Mouse (Mus musculus) erythroblast, embryonic 14.5 days (primary cell): ENCODE results near the gene Gm2a. TPM values are rescaled to one million over a fixed set of nuclear protein-coding genes. Genes with fewer than 3 reads are reported as not detected.
A peak's percentile ranks its signal among the peaks of the same experiment; 100 is the strongest.

Experiments
- H3K27me3 ChIP-seq: 2 replicates; pipeline ENCODE4 v1.6.1; 2012; ENCODE audit warnings: inconsistent platforms; ENCODE audit not compliant: control insufficient read depth
- H3K36me3 ChIP-seq: 2 replicates; pipeline ENCODE4 v1.6.1; 2012; ENCODE audit warnings: mild to moderate bottlenecking, inconsistent platforms; ENCODE audit not compliant: control insufficient read depth
- H3K4me1 ChIP-seq: 2 replicates; pipeline ENCODE4 v1.6.1; 2012; ENCODE audit warnings: inconsistent platforms; ENCODE audit not compliant: control insufficient read depth
- H3K4me3 ChIP-seq: replicated peaks from 2 replicates; pipeline ENCODE3; 2012; ENCODE audit warnings: moderate library complexity, mild to moderate bottlenecking, inconsistent platforms
- H3K9me3 ChIP-seq: 2 replicates; pipeline ENCODE4 v1.6.1; 2012; ENCODE audit warnings: low read length, inconsistent platforms, mixed read lengths; ENCODE audit not compliant: control insufficient read depth
- GATA1 ChIP-seq: IDR thresholded peaks from 2 replicates; pipeline ENCODE4 v1.6.1; 2012; ENCODE audit warnings: low read length, inconsistent platforms, mixed read lengths
- TAL1 ChIP-seq: IDR thresholded peaks from 3 replicates; pipeline ENCODE4 v1.6.1; 2012; ENCODE audit warnings: low read length, inconsistent platforms, mixed read lengths
- polyA plus RNA-seq: library from polyadenylated mRNA; stranded (reverse); fragments of >175 nt; gene quantifications from 2 replicates; pipeline ENCODE4 v1.2.3, GENCODE M21; 2012

Gene Gm2a
- polyA plus RNA-seq, 1 experiment: 0.05 TPM

DNA sequence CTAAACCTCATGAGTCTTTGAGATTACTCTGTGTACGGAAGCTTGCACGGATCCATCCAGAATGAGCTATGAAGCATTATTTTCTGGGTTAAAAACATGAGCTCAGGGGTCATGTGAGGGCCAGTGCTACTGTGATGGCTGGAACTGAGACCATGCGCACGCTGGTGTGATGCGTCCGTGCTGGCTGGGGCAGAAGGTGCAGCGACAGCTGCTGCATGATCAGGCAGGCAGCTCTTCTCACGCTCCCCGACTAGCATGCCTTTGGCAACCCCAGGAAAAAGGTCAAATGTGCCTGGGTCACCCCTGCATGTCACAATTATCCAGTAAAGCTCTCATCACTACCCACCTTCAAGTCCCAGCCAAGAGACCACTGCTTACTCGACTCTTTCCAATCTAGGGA is 24.7 kb upstream of the Gm2a start:
- H3K9me3 ChIP-seq: no peaks in the 10 kb centered on the region
- peaks cover 2% of the 10 kb centered on the region for H3K4me1 ChIP-seq
- H3K4me3 ChIP-seq: no peak overlapping the region
- TF ChIP-seq TAL1 (no peak), GATA1 (no peak)
- H3K36me3 ChIP-seq: no peaks in the 10 kb centered on the region
- peaks cover 11% of the 10 kb centered on the region for H3K27me3 ChIP-seq

DNA sequence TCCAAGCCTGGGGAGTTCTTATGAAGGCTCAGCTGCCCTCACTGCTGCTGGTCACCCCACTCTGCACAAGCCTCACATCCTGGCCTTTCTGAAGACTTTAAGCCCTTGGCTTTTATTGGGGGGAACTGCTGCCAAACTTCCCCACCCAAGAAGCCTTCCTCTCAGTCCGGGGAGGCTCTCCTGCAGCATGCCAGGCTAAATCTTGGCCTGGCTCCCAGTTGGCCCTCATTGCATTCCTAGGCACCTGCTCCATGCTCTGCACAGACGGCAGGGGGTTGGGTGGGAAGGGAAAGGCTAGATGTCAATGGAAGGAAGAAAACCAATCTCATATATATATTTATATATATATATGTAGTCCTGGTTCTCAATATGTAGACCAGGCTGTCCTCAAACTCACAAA is 22.3 kb upstream of the Gm2a start:
- H3K9me3 ChIP-seq: no peaks in the 10 kb centered on the region
- TF ChIP-seq TAL1: no peak
- no peak for TF ChIP-seq GATA1
- no peaks in the 10 kb centered on the region for H3K36me3 ChIP-seq
- peaks cover 2% of the 10 kb centered on the region for H3K4me1 ChIP-seq
- no peak overlapping the region for H3K4me3 ChIP-seq
- H3K27me3 ChIP-seq: peaks cover 16% of the 10 kb centered on the region

DNA sequence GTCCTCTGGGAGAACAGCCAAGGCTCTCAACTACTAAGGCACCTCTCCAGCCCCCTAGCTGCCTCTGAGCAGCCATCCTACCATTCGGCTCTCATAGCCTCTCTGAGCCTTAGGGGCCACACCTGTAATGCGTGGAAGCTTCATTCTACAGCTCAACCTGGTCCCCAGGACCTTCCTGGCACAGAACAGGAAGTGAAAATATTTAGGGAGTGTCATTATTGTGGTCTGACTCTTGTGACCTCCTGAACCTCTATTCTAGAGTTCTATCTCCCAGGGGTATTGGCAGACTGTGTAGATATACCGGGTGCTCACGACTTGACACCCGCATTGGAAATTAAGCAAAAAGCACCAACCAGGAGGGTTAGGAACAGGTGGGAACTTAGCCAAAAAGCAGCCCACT is 21.7 kb upstream of the Gm2a start:
- peaks cover 2% of the 10 kb centered on the region for H3K4me1 ChIP-seq
- peaks cover 16% of the 10 kb centered on the region for H3K27me3 ChIP-seq
- H3K9me3 ChIP-seq: no peaks in the 10 kb centered on the region
- no peak overlapping the region for H3K4me3 ChIP-seq
- TF ChIP-seq TAL1 (no peak), GATA1 (no peak)
- no peaks in the 10 kb centered on the region for H3K36me3 ChIP-seq

DNA sequence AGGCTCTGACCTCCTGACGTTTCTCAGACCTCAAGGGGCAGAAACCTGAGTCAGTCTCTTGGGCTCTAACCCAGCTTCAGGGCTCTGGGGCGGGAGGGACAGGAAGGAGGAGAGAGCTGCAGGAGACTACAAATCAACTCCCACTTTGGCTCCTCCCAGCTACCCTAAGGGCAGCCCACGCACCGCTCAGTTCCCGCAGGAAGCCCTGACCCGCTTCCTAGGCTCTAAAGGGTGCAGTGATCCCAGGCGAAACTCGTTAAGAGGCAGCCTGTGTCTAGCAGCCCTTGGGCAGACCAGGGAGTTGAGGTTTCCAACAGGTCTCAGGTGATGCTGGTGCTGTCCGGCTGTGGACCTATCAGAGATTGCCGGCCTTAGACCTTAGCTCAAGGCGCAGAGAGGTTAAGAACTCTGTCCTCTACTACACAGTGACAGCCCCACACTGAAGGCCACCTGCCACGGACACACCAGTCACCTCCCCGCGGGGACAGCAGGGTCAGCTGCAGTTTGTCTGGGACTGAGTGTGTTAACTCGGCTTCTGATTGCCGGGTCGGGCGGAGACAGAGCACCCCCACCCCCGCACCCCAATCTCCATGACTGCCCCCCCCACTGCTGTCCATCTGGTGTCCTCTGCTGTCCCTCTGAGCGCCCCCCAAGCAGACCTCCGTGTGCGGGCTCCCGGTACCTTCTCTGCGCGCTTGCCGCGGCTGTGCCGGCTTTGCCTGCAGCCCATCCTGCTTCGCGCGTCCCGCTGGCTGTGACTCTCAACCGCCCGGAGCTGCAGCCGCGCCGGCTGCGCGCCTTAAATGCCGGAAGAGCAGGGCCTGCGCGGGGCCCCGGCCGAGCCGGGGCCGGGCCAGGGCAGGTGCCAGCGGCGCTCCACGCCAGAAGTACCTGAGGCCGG is 20.3 kb upstream of the Gm2a start, which contains the start of gene Ccdc69:
Gene Ccdc69 (minus strand): TSS at position 801 of the 901 bp plus-strand sequence.
- H3K27me3 ChIP-seq: peaks cover 16% of the 10 kb centered on the region
- H3K9me3 ChIP-seq: no peaks in the 10 kb centered on the region
- peak within 1 kb of the TSS; percentile 50 for H3K4me3 ChIP-seq
- no peaks in the 10 kb centered on the region for H3K36me3 ChIP-seq
- H3K4me1 ChIP-seq: peaks cover 2% of the 10 kb centered on the region
- TF ChIP-seq GATA1 (no peak), TAL1 (no peak)

DNA sequence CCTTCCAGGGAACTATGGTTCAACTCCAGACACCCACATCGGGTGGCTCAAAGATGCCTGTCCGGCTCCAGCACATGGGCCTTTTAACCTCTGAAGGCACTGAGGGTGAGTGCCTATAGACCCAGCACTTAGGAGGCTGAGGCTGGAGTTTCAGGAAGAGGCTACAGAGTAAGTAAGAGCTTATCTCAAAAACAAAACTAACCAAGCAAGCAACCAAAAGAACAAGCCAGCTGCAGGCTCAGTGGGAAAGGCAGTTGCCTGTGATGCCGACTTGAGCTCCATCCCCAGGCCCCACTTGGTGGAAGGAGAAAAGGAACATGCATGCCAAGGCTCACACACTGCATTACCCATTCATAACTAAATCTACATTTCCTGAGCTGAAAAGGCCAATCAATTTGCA is 19.4 kb upstream of the Gm2a start:
- Histone ChIP-seq H3K4me1 (peaks cover 2% of the 10 kb centered on the region), H3K36me3 (no peaks in the 10 kb centered on the region), H3K27me3 (peaks cover 16% of the 10 kb centered on the region), H3K4me3 (no peak overlapping the region), H3K9me3 (no peaks in the 10 kb centered on the region)
- TF ChIP-seq TAL1 (no peak), GATA1 (no peak)

DNA sequence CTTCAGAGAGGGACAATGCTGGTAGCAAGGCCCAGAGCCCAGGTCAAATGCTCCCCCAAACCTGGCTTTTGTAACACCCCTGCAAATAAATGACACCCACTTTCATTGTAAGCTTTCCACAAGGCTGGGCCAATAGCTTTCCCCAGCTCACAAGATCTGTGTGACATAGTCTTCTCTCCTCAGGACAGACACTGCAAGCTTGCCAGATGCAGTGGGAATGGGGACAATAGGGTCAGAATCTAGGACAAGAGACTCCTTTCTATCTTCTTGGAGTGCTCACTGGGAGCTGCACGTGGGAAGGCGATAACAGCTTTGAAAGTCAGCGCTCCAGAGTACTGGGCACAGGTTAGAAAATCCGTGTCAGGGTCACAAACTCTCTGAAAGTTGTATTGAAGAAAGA is 18.7 kb upstream of the Gm2a start:
- no peak for TF ChIP-seq GATA1
- Histone ChIP-seq H3K9me3 (no peaks in the 10 kb centered on the region), H3K36me3 (no peaks in the 10 kb centered on the region), H3K27me3 (peaks cover 16% of the 10 kb centered on the region), H3K4me3 (no peak overlapping the region), H3K4me1 (peaks cover 2% of the 10 kb centered on the region)

DNA sequence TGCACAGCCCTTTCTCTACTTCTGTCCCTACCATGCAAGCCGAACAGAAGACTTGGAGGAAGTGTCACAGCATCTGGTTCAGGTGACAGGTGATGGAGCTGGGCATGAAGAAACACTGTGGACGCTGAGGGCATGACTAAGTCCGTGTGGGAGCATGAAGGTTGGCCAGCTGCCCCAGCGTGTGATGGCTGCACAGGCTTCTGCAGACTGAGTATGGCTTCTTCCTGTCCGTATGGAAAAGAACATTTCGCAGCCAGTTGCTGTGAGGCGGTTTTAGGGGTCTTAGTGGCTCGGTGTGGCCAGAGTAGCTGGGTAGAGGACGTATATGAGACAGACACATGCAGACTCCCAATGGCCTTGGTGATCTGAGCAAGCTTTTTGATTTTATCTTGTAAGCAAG is 16.7 kb upstream of the Gm2a start:
- no peaks in the 10 kb centered on the region for H3K36me3 ChIP-seq
- no peak overlapping the region for H3K4me3 ChIP-seq
- peaks cover 16% of the 10 kb centered on the region for H3K27me3 ChIP-seq
- TF ChIP-seq TAL1 (no peak), GATA1 (no peak)
- no peaks in the 10 kb centered on the region for H3K9me3 ChIP-seq
- H3K4me1 ChIP-seq: peaks cover 2% of the 10 kb centered on the region

DNA sequence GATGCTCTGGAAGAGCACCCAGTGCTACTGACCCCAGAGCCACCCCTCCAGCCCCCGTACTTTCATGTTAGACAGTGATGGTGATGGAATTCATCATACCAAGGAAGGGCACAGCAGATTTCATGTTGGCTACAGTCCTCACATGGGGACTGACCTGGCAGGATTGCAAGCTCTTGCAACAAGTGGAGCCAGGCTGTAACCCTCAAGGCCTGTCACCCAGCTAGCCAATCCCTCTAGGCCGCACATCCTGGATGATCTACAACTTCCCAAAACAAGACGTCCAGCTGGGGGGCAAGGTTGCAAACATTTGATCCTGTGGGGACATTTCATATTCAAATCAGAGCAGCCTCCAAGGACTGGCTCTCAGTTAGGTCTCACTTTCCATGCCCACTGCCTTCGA is 13.3 kb upstream of the Gm2a start:
- no peaks in the 10 kb centered on the region for H3K9me3 ChIP-seq
- TF ChIP-seq GATA1: no peak
- H3K27me3 ChIP-seq: no peaks in the 10 kb centered on the region
- no peak overlapping the region for H3K4me3 ChIP-seq
- no peaks in the 10 kb centered on the region for H3K4me1 ChIP-seq
- H3K36me3 ChIP-seq: no peaks in the 10 kb centered on the region

DNA sequence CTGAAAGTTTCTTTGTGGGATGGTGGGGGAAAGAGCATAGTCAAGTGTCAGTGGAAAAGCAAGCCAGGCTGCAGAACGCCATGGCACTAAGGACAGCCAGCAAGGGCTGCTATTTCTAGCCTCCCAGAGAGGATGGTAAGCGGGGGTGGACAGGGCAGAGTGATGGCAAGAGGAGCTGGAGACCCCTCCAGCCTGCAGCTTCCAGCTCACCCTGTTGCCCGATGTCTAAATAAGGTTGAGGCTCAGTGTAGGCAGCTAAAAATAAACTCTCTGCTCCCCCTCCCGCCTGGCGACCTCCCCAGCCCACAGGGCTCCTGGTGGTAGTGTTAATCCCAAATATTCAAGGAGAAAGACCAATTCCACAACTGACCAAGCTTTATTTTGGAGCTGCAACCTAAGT is 12.5 kb upstream of the Gm2a start:
- H3K4me3 ChIP-seq: no peak overlapping the region
- no peaks in the 10 kb centered on the region for H3K9me3 ChIP-seq
- no peaks in the 10 kb centered on the region for H3K36me3 ChIP-seq
- TF ChIP-seq TAL1 (no peak), GATA1 (no peak)
- H3K27me3 ChIP-seq: no peaks in the 10 kb centered on the region
- no peaks in the 10 kb centered on the region for H3K4me1 ChIP-seq
